Mouse (Mus musculus) MEL (cell line): ENCODE data around the gene Rxfp4. TPM values are rescaled to one million over a fixed set of nuclear protein-coding genes. Genes with fewer than 3 reads are reported as not detected.

Experiments used
- DNase-seq: peaks from one replicate; pipeline ENCODE4 v3.0.0; 2011; ENCODE audit warnings: low read depth, low spot score
- H3K27ac ChIP-seq: 2 replicates; pipeline ENCODE4 v1.5.1; 2012; ENCODE audit warnings: low read depth, mild to moderate bottlenecking, control low read depth, low read length, moderate library complexity; ENCODE audit not compliant: control insufficient read depth
- H3K27me3 ChIP-seq, 2 experiments: fragments of 150-350 bp in 1 of 2; sonication (generic) in 1 of 2; 2 replicates each; pipeline ENCODE4 v1.6.1; 2012; ENCODE audit warnings: low read length in 2 of 2, mild to moderate bottlenecking in 2 of 2, improper control_type of control experiment in 1 of 2, moderate library complexity in 1 of 2; ENCODE audit not compliant: insufficient read depth in 2 of 2, control insufficient read depth in 1 of 2
- H3K36me3 ChIP-seq, 2 experiments: 2 replicates each; pipeline ENCODE4 v1.6.1; 2012 to 2014; ENCODE audit warnings: low read length in 2 of 2, improper control_type of control experiment in 1 of 2, inconsistent platforms in 1 of 2, mild to moderate bottlenecking in 1 of 2; ENCODE audit not compliant: insufficient read depth in 2 of 2, control insufficient read depth in 1 of 2
- H3K4me1 ChIP-seq, 2 experiments: fragments of 150-350 bp in 1 of 2; sonication (generic) in 1 of 2; 2 replicates each; pipeline ENCODE4 v1.6.1; 2012; ENCODE audit warnings: low read length in 2 of 2, improper control_type of control experiment in 1 of 2, mild to moderate bottlenecking in 1 of 2; ENCODE audit not compliant: insufficient read depth in 2 of 2, control insufficient read depth in 1 of 2
- H3K4me3 ChIP-seq, 2 experiments: fragments of 150-350 bp in 1 of 2; sonication (generic) in 1 of 2; 2 replicates each; pipeline ENCODE4 v1.5.1; 2012; ENCODE audit warnings: low read depth in 2 of 2, low read length in 2 of 2, mild to moderate bottlenecking in 2 of 2, moderate library complexity in 2 of 2, control low read depth in 1 of 2, improper control_type of control experiment in 1 of 2; ENCODE audit not compliant: control insufficient read depth in 1 of 2, insufficient read depth in 1 of 2
- H3K79me2 ChIP-seq: 2 replicates; pipeline ENCODE4 v1.6.1; 2012; ENCODE audit warnings: mild to moderate bottlenecking, low read length, moderate library complexity; ENCODE audit not compliant: control insufficient read depth, poor library complexity, insufficient read depth
- H3K9ac ChIP-seq: 2 replicates; pipeline ENCODE4 v1.6.1; 2012; ENCODE audit warnings: low read depth, mild to moderate bottlenecking, control low read depth, low read length, moderate library complexity; ENCODE audit not compliant: control insufficient read depth, poor library complexity, severe bottlenecking
- H3K9me3 ChIP-seq: fragments of 150-350 bp; sonication (generic); replicated peaks from 2 replicates; pipeline ENCODE4 v1.6.1; 2012; ENCODE audit warnings: mild to moderate bottlenecking, low read length, improper control_type of control experiment, moderate library complexity; ENCODE audit not compliant: insufficient read depth
- BHLHE40 ChIP-seq: IDR thresholded peaks from 2 replicates; pipeline ENCODE4 v1.6.1; 2012; ENCODE audit warnings: low read depth, mild to moderate bottlenecking, inconsistent platforms, low read length, improper control_type of control experiment, borderline replicate concordance
- CHD2 ChIP-seq: IDR thresholded peaks from 2 replicates; pipeline ENCODE4 v1.6.1; 2011; ENCODE audit warnings: low read length, improper control_type of control experiment
- GABPA ChIP-seq: IDR thresholded peaks from 2 replicates; pipeline ENCODE4 v1.6.1; 2012; ENCODE audit warnings: low read depth, mild to moderate bottlenecking, inconsistent platforms, low read length, improper control_type of control experiment, moderate library complexity
- HCFC1 ChIP-seq: IDR thresholded peaks from 2 replicates; pipeline ENCODE4 v1.6.1; 2012; ENCODE audit warnings: low read depth, mild to moderate bottlenecking, inconsistent platforms, low read length, improper control_type of control experiment, moderate library complexity
- JUND ChIP-seq: IDR thresholded peaks from 2 replicates; pipeline ENCODE4 v1.6.1; 2011; ENCODE audit warnings: low read depth, mild to moderate bottlenecking, improper control_type of control experiment, low read length
- MAFK ChIP-seq: IDR thresholded peaks from 2 replicates; pipeline ENCODE4 v1.6.1; 2011; ENCODE audit warnings: low read depth, mild to moderate bottlenecking, low read length, improper control_type of control experiment, borderline replicate concordance
- MEF2A ChIP-seq: IDR thresholded peaks from 2 replicates; pipeline ENCODE4 v1.6.1; 2014; ENCODE audit warnings: low read depth, mild to moderate bottlenecking, inconsistent platforms, low read length, improper control_type of control experiment; ENCODE audit not compliant: poor library complexity, insufficient replicate concordance, severe bottlenecking; ENCODE audit errors: extremely low read depth
- MXI1 ChIP-seq: IDR thresholded peaks from 2 replicates; pipeline ENCODE4 v1.6.1; 2011; ENCODE audit warnings: mild to moderate bottlenecking, low read depth, low read length, improper control_type of control experiment
- MYB ChIP-seq: IDR thresholded peaks from 2 replicates; pipeline ENCODE4 v1.6.1; 2011; ENCODE audit warnings: mild to moderate bottlenecking, low read depth, low read length, improper control_type of control experiment
- POLR2A ChIP-seq, 2 experiments: IDR thresholded peaks; 2 replicates each; pipeline ENCODE4 v1.6.1; 2011 to 2012; ENCODE audit warnings: low read length in 2 of 2, mild to moderate bottlenecking in 2 of 2, control low read depth in 1 of 2, improper control_type of control experiment in 1 of 2, low read depth in 1 of 2, moderate library complexity in 1 of 2; ENCODE audit not compliant: control insufficient read depth in 1 of 2, insufficient read depth in 1 of 2, poor library complexity in 1 of 2
- SIN3A ChIP-seq: IDR thresholded peaks from 2 replicates; pipeline ENCODE4 v1.6.1; 2012; ENCODE audit warnings: low read length, improper control_type of control experiment, inconsistent platforms
- TAL1 ChIP-seq: IDR thresholded peaks from 2 replicates; pipeline ENCODE4 v1.6.1; 2012; ENCODE audit warnings: mild to moderate bottlenecking, inconsistent platforms, low read length, moderate library complexity, mixed read lengths
- TCF12 ChIP-seq: IDR thresholded peaks from 2 replicates; pipeline ENCODE4 v1.6.1; 2014; ENCODE audit warnings: low read depth, mild to moderate bottlenecking, inconsistent platforms, low read length, improper control_type of control experiment, moderate library complexity
- USF2 ChIP-seq, 2 experiments: IDR thresholded peaks; 2 replicates each; pipeline ENCODE4 v1.6.1; 2011 to 2012; ENCODE audit warnings: improper control_type of control experiment in 2 of 2, low read length in 2 of 2, borderline replicate concordance in 1 of 2, inconsistent platforms in 1 of 2, low read depth in 1 of 2, mild to moderate bottlenecking in 1 of 2; ENCODE audit not compliant: insufficient read depth in 1 of 2
- polyA plus RNA-seq, 2 experiments: library from polyadenylated mRNA; stranded (reverse) in 1 of 2; unstranded in 1 of 2; fragments of >175 nt in 1 of 2; fragments of >200 nt in 1 of 2; gene quantifications; 2 replicates each; pipeline versions ENCODE4 v1.2.1 to v1.2.4; 2012; ENCODE audit warnings: low replicate concordance in 2 of 2, low read depth in 1 of 2; ENCODE audit not compliant: insufficient read length in 2 of 2, insufficient read depth in 1 of 2, missing spikeins in 1 of 2
- total RNA-seq: library from RNA; depleted of rRNA; stranded (reverse); fragments of 300-350 nt; gene quantifications from 2 replicates; pipeline ENCODE4 v1.2.3, GENCODE M21; 2012

Gene Rxfp4
- total and polyA plus RNA-seq, 3 experiments = 0.06 to 0.08 TPM; not detected in 1

DNA sequence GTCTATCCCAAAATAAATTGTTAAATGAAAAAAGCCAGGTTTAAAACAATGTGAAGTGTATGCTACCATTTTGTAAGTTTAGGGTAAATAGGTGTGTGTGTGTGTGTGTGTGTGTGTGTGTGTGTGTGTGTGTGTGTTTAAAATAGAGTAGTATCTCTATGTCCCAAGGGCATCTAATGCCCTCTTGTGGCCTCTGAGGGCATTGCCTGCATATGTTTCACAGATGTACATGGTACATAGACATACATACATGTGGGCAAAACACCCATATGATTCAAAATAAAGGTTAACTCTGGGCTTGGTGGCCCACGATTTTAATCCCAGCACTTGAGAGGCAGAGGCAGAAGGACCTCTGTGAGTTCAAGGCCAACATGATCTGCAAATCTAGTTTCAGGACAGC, 12.3 kb downstream of the Rxfp4 start (continued):
- peak; percentile 37; the same call in 1 of the 2 replicates for TF ChIP-seq SIN3A

DNA sequence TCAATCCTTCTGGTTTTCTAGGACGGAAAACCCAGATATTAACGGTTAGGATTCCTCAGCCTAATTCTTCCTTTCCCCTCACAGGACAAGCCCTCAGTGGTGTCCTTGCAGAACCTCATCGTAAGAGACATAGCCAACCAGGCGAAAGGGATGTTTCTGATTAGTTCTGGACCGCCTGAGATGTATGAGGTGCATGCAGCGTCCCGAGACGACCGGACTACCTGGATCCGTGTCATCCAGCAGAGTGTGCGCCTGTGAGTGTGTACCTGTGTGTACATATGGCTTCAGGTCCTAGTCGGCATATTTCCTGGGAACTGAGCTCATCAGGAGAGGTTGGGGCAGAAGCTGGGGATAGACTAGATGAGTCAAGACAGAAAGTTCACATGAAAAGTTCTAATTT, 13.7 kb downstream of the Rxfp4 start:
- no peaks in the 10 kb centered on the region for H3K4me1 ChIP-seq
- no peak overlapping the region for H3K9ac ChIP-seq
- H3K27ac ChIP-seq = no peak overlapping the region
- TF ChIP-seq HCFC1 (no peak), TAL1 (no peak), MYB (no peak), MAFK (no peak), POLR2A (IDR thresholded peaks at IDR 0.05; ENCODE audit: control insufficient read depth in 1 of 2, insufficient read depth in 1 of 2, low read depth in 1 of 2, low read length in 2 of 2, poor library complexity in 1 of 2) (no peak), GABPA (no peak), USF2 (IDR thresholded peaks at IDR 0.05; ENCODE audit: borderline replicate concordance in 1 of 2, insufficient read depth in 1 of 2, low read depth in 1 of 2, low read length in 2 of 2) (no peak), CHD2 (no peak), BHLHE40 (no peak), JUND (no peak)
- no peak for DNase-seq
- no peaks in the 10 kb centered on the region for H3K79me2 ChIP-seq
- H3K4me3 ChIP-seq = no peak overlapping the region
- H3K9me3 ChIP-seq = no peaks in the 10 kb centered on the region
- H3K27me3 ChIP-seq = no peaks in the 10 kb centered on the region
- peaks cover 0 to 44% of the 10 kb centered on the region in 2 experiments; a peak in 2 of 4 replicates for H3K36me3 ChIP-seq

DNA sequence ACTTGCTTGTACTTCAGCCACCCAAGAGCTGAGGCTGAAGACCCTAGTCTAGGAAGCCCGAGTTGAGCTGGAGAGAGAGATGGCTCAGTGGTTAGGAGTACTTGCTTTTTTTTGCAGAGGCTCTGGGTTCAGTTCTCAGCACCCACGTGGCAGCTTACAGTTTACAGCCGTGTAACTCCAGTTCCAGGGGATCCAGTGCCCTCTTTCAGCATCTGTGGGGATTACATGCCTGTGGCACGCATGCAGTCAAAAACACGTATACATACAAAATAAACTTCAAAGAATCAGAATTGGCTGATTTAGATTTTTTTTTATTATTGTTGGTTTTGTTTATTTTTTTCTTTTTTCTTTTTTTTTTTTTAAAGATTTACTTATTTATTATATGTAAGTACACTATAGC, 15.8 kb downstream of the Rxfp4 start:
- Histone ChIP-seq H3K4me1 (no peaks in the 10 kb centered on the region), H3K36me3 (peaks cover 0 to 49% of the 10 kb centered on the region in 2 experiments; a peak in 2 of 4 replicates)
- TF ChIP-seq MEF2A (no peak), MXI1 (no peak), HCFC1 (no peak), TCF12 (no peak), BHLHE40 (no peak)
- TF ChIP-seq, all 39 proteins: peak for 0
- Histone ChIP-seq H3K9me3 (no peaks in the 10 kb centered on the region), H3K27ac (no peak overlapping the region), H3K79me2 (0 out of 2 replicates have a peak, but pooled peaks cover 2% of the 10 kb centered on the region), H3K4me3 (no peak overlapping the region), H3K27me3 (no peaks in the 10 kb centered on the region), H3K9ac (no peak overlapping the region)
- no peak for DNase-seq
